14 mouse cellular contexts compared by ENCODE assay signal in genomic region chr12:79597786-79598185, GRCm38 (mm10).
DNase-seq lines count a peak whose midpoint lies in the region; ATAC-seq and TF ChIP-seq lines count a peak whose summit lies in the region.
"Had no signal": no experiment of that assay in that cellular context is flagged by ENCODE, and none has a peak within 500 bp of the region (broad histone marks: within the 10 kb centered on the region; RNA-seq: fewer than 3 reads in every experiment).

No protein-coding gene starts in this region.

- no peak for DNase-seq in heart, postnatal 4 days
- DNase-seq in kidney, adult 11 months: no peak
- no peak for DNase-seq in embryonic facial prominence, embryonic 14.5 days (ENCODE audit: low spot score)
- DNase-seq in adrenal gland, postnatal 36 days: no peak
- DNase-seq: cerebellum, postnatal 25 days; thymus, adult 18-20 months had no signal

- no peak overlapping the region for H3K4me3 ChIP-seq in heart, embryonic 11.5 days (ENCODE audit: low read depth, low read length)
- H3K4me3 ChIP-seq in kidney, embryonic 16.5 days (ENCODE audit: low read length): no peak overlapping the region
- no peak overlapping the region for H3K4me3 ChIP-seq in embryonic facial prominence, embryonic 14.5 days (ENCODE audit: low read depth, low read length)
- no peak overlapping the region for H3K4me3 ChIP-seq in myocyte
- no peak overlapping the region for H3K4me3 ChIP-seq in liver, embryonic 12.5 days
- H3K4me3 ChIP-seq: embryonic facial prominence, embryonic 12.5 days; hindbrain, embryonic 12.5 days; intestine, embryonic 15.5 days had no signal

- no peak overlapping the region for H3K4me2 ChIP-seq in heart, embryonic 11.5 days
- no peak overlapping the region for H3K4me2 ChIP-seq in kidney, embryonic 16.5 days (replicated peaks; ENCODE audit: low read depth, low read length)
- H3K4me2 ChIP-seq in embryonic facial prominence, embryonic 14.5 days (ENCODE audit: low read depth, low read length): no peak overlapping the region
- H3K4me2 ChIP-seq in myocyte (ENCODE audit: low read depth): peak overlapping the region; percentile 62
- no peak overlapping the region for H3K4me2 ChIP-seq in liver, embryonic 12.5 days
- H3K4me2 ChIP-seq: embryonic facial prominence, embryonic 12.5 days; hindbrain, embryonic 12.5 days; intestine, embryonic 15.5 days had no signal

- no peaks in the 10 kb centered on the region for H3K79me2 ChIP-seq in myocyte (ENCODE audit: control insufficient read depth, insufficient read depth)

- no peaks in the 10 kb centered on the region for H3K36me3 ChIP-seq in heart, embryonic 11.5 days (ENCODE audit: control insufficient read depth, insufficient read depth, low read length)
- no peaks in the 10 kb centered on the region for H3K36me3 ChIP-seq in kidney, embryonic 16.5 days (ENCODE audit: insufficient read depth, low read length)
- H3K36me3 ChIP-seq in embryonic facial prominence, embryonic 14.5 days (ENCODE audit: control insufficient read depth, insufficient read depth, low read length): no peaks in the 10 kb centered on the region
- H3K36me3 ChIP-seq in myocyte (ENCODE audit: control insufficient read depth, insufficient read depth): no peaks in the 10 kb centered on the region
- H3K36me3 ChIP-seq in liver, embryonic 12.5 days: no peaks in the 10 kb centered on the region
- H3K36me3 ChIP-seq: embryonic facial prominence, embryonic 12.5 days; hindbrain, embryonic 12.5 days; intestine, embryonic 15.5 days had no signal

- no peak overlapping the region for H3K9ac ChIP-seq in heart, embryonic 11.5 days (ENCODE audit: low read depth, low read length)
- H3K9ac ChIP-seq in kidney, embryonic 16.5 days (replicated peaks; ENCODE audit: low read length): no peak overlapping the region
- no peak overlapping the region for H3K9ac ChIP-seq in embryonic facial prominence, embryonic 14.5 days (ENCODE audit: low read depth, low read length)
- H3K9ac ChIP-seq in liver, embryonic 12.5 days: no peak overlapping the region
- H3K9ac ChIP-seq: embryonic facial prominence, embryonic 12.5 days; hindbrain, embryonic 12.5 days; intestine, embryonic 15.5 days had no signal

- 88% methylated on average over 2 of the region's 2 CpGs for WGBS in heart, embryonic 11.5 days (ENCODE audit: insufficient replicate concordance)
- WGBS in kidney, embryonic 16.5 days: 75% methylated on average over 2 of the region's 2 CpGs
- WGBS in embryonic facial prominence, embryonic 14.5 days: 31% methylated on average over 2 of the region's 2 CpGs
- 77% methylated on average over 2 of the region's 2 CpGs for WGBS in liver, embryonic 12.5 days (ENCODE audit: insufficient replicate concordance)

- H3ac ChIP-seq in myocyte (ENCODE audit: control insufficient read depth, insufficient read length): no peak overlapping the region

- peak overlapping the region; percentile 74 for H3K27ac ChIP-seq in heart, embryonic 11.5 days (ENCODE audit: low read depth, low read length)
- peak overlapping the region; percentile 61 for H3K27ac ChIP-seq in kidney, embryonic 16.5 days (ENCODE audit: low read length)
- peak overlapping the region; percentile 65 for H3K27ac ChIP-seq in embryonic facial prominence, embryonic 14.5 days (replicated peaks; ENCODE audit: low read depth, low read length)
- H3K27ac ChIP-seq in liver, embryonic 12.5 days: no peak overlapping the region
- H3K27ac ChIP-seq: hindbrain, embryonic 12.5 days had no signal

- H3K4me1 ChIP-seq in heart, embryonic 11.5 days (ENCODE audit: control insufficient read depth, insufficient read depth, low read length): peaks cover 17% of the 10 kb centered on the region
- peaks cover 27% of the 10 kb centered on the region for H3K4me1 ChIP-seq in kidney, embryonic 16.5 days (ENCODE audit: insufficient read depth, low read length)
- H3K4me1 ChIP-seq in embryonic facial prominence, embryonic 14.5 days (ENCODE audit: control insufficient read depth, insufficient read depth, low read length): peaks cover 19% of the 10 kb centered on the region
- H3K4me1 ChIP-seq in liver, embryonic 12.5 days: peaks cover 9% of the 10 kb centered on the region
- H3K4me1 ChIP-seq: hindbrain, embryonic 12.5 days had no signal

- no peak for TF ChIP-seq POLR2A in myocyte (IDR thresholded peaks at IDR 0.05; ENCODE audit: insufficient read length, low read depth)

- H3K9me3 ChIP-seq in heart, embryonic 11.5 days (replicated peaks; ENCODE audit: control insufficient read depth, low read length): no peaks in the 10 kb centered on the region
- H3K9me3 ChIP-seq in kidney, embryonic 16.5 days (ENCODE audit: low read length): no peaks in the 10 kb centered on the region
- H3K9me3 ChIP-seq in embryonic facial prominence, embryonic 14.5 days (ENCODE audit: control insufficient read depth, low read length): no peaks in the 10 kb centered on the region
- no peaks in the 10 kb centered on the region for H3K9me3 ChIP-seq in liver, embryonic 12.5 days (replicated peaks)
- H3K9me3 ChIP-seq: embryonic facial prominence, embryonic 12.5 days; hindbrain, embryonic 12.5 days; intestine, embryonic 15.5 days had no signal

- H3K27me3 ChIP-seq in heart, embryonic 11.5 days (ENCODE audit: control insufficient read depth, insufficient read depth, low read length): no peaks in the 10 kb centered on the region
- no peaks in the 10 kb centered on the region for H3K27me3 ChIP-seq in kidney, embryonic 16.5 days (ENCODE audit: insufficient read depth, low read length)
- H3K27me3 ChIP-seq in embryonic facial prominence, embryonic 14.5 days (replicated peaks; ENCODE audit: control insufficient read depth, insufficient read depth, low read length): no peaks in the 10 kb centered on the region
- H3K27me3 ChIP-seq in myocyte (ENCODE audit: control insufficient read depth, insufficient read depth, insufficient read length): no peaks in the 10 kb centered on the region
- H3K27me3 ChIP-seq in liver, embryonic 12.5 days (replicated peaks): no peaks in the 10 kb centered on the region
- H3K27me3 ChIP-seq: embryonic facial prominence, embryonic 12.5 days; hindbrain, embryonic 12.5 days; intestine, embryonic 15.5 days had no signal

- ATAC-seq in heart, embryonic 11.5 days (replicated peaks; ENCODE audit: insufficient number of reproducible peaks, low FRiP score, low TSS enrichment): no peak
- ATAC-seq in kidney, embryonic 16.5 days (ENCODE audit: low FRiP score, low TSS enrichment): no peak
- ATAC-seq in embryonic facial prominence, embryonic 14.5 days (ENCODE audit: low read depth): no peak
- no peak for ATAC-seq in liver, embryonic 12.5 days
- ATAC-seq: forebrain, embryonic 14.5 days had no signal

TF ChIP-seq in myocyte, 11 proteins besides CTCF, POLR2A, EP300 and RAD21:
- no peak for TF ChIP-seq CEBPB (IDR thresholded peaks at IDR 0.05; ENCODE audit: insufficient read depth, poor library complexity, severe bottlenecking)
- no peak for TF ChIP-seq MYOG (IDR thresholded peaks at IDR 0.05; ENCODE audit: control insufficient read depth in 1 of 3, insufficient read depth in 1 of 3, insufficient read length in 2 of 3, low read depth in 2 of 3)
- TF ChIP-seq MAX (IDR thresholded peaks at IDR 0.05; ENCODE audit: low read depth): no peak
- no peak for TF ChIP-seq SRF (IDR thresholded peaks at IDR 0.05; ENCODE audit: control insufficient read depth, insufficient read length, low read depth)
- no peak for TF ChIP-seq TCF12 (IDR thresholded peaks at IDR 0.05; ENCODE audit: insufficient read depth, poor library complexity, severe bottlenecking)
- TF ChIP-seq E2F4 (IDR thresholded peaks at IDR 0.05; ENCODE audit: insufficient read depth): no peak
- TF ChIP-seq POLR2AphosphoS2 (IDR thresholded peaks at IDR 0.05; ENCODE audit: insufficient read length, low read depth): no peak
- no peak for TF ChIP-seq USF1 (IDR thresholded peaks at IDR 0.05; ENCODE audit: low read depth)
- TF ChIP-seq REST (IDR thresholded peaks at IDR 0.05; ENCODE audit: insufficient read depth, insufficient read length): no peak
- TF ChIP-seq MYOD1 (IDR thresholded peaks at IDR 0.05; ENCODE audit: control insufficient read depth in 1 of 3, insufficient read length in 2 of 3, low read depth in 2 of 3): no peak
